Mouse (Mus musculus) liver, postnatal 0 days (tissue): ENCODE data around the gene Nr1h4.

ENCODE experiments used
- CTCF ChIP-seq: sonication (generic); IDR thresholded peaks from 2 replicates; pipeline ENCODE4 v1.5.1; 2016; ENCODE audit warnings: antibody characterized with exemption, low read depth
- EP300 ChIP-seq: IDR thresholded peaks from 2 replicates; pipeline ENCODE4 v1.6.1; 2016; ENCODE audit warnings: antibody characterized with exemption, low read depth, mild to moderate bottlenecking

- TF ChIP-seq CTCF (no peak), EP300 (no peak)
Measured at GRCm38 (mm10) chr10:89518365-89518764, 15.0 kb downstream of the Nr1h4 start.
